Mouse (Mus musculus) intestine, postnatal 0 days (tissue): ENCODE data around the gene Dlg5. TPM values are rescaled to one million over a fixed set of nuclear protein-coding genes. Genes with fewer than 3 reads are reported as not detected.

Experiments
- ATAC-seq: fragments of 200-750 bp; cut with Nextera tagmentation; 2 replicates; pipeline ENCODE4 v1.8.0; 2017; ENCODE audit warnings: mild to moderate bottlenecking, moderate TSS enrichment, moderate library complexity
- H3K27ac ChIP-seq: fragments of 300-500 bp; sonication (generic); 2 replicates; pipeline ENCODE4 v1.5.1; 2014; ENCODE audit warnings: mild to moderate bottlenecking, low read depth, low read length, moderate library complexity
- H3K27me3 ChIP-seq: fragments of 300-500 bp; sonication (generic); replicated peaks from 2 replicates; pipeline ENCODE4 v1.6.1; 2014; ENCODE audit warnings: low read length, mixed read lengths; ENCODE audit not compliant: control insufficient read depth, insufficient read depth
- H3K36me3 ChIP-seq: fragments of 300-500 bp; sonication (generic); 2 replicates; pipeline ENCODE4 v1.6.1; 2014; ENCODE audit warnings: mild to moderate bottlenecking, moderate library complexity; ENCODE audit not compliant: control insufficient read depth, insufficient read depth
- H3K4me1 ChIP-seq: fragments of 300-500 bp; sonication (generic); replicated peaks from 2 replicates; pipeline ENCODE4 v1.6.1; 2014; ENCODE audit warnings: antibody characterized with exemption, low read length, mixed read lengths; ENCODE audit not compliant: control insufficient read depth, insufficient read depth
- H3K4me2 ChIP-seq: fragments of 300-500 bp; sonication (generic); replicated peaks from 2 replicates; pipeline ENCODE4 v1.6.1; 2014; ENCODE audit warnings: low read depth, mild to moderate bottlenecking, moderate library complexity
- H3K4me3 ChIP-seq: fragments of 300-500 bp; sonication (generic); 2 replicates; pipeline ENCODE4 v1.5.1; 2014; ENCODE audit warnings: low read depth, low read length
- H3K9ac ChIP-seq: fragments of 300-500 bp; sonication (generic); 2 replicates; pipeline ENCODE4 v1.6.1; 2014; ENCODE audit warnings: mild to moderate bottlenecking, low read depth, low read length
- H3K9me3 ChIP-seq: fragments of 300-500 bp; sonication (generic); 2 replicates; pipeline ENCODE4 v1.6.1; 2016; ENCODE audit warnings: mixed run types; ENCODE audit not compliant: control insufficient read depth
- CTCF ChIP-seq: sonication (generic); IDR thresholded peaks from 2 replicates; pipeline ENCODE4 v1.5.1; 2016; ENCODE audit warnings: low read depth, mild to moderate bottlenecking, control low read depth, antibody characterized with exemption, moderate library complexity
- WGBS: fragments of 180-500 bp; shearing (Covaris S2); extraction: QIAGEN DNeasy Blood & Tissue Kit; methylation state at CpG from one replicate; pipeline ENCODE4 v1.1.7; 2014; 5-methylcytosine and 5-hydroxymethylcytosine counted together
- polyA plus RNA-seq: library from polyadenylated mRNA; unstranded; fragments of >200 nt; fragmentation: Nextera tagmentation; extraction: Ambion mirVana; gene quantifications from 2 replicates; pipeline ENCODE4 v1.2.1, GENCODE M21; 2015

The Dlg5 gene
- polyA plus RNA-seq, 1 experiment from 2014 or later: 5.5 TPM

- H3K36me3 ChIP-seq: no peaks in the 10 kb centered on the region
- H3K4me3 ChIP-seq: no peak overlapping the region
- 0 out of 2 replicates have a peak, but pooled peaks cover 3% of the 10 kb centered on the region for H3K4me1 ChIP-seq
- no peak for ATAC-seq
- TF ChIP-seq CTCF: no peak
- 54% methylated on average over 4 of the region's 4 CpGs for WGBS
- no peaks in the 10 kb centered on the region for H3K27me3 ChIP-seq
- no peaks in the 10 kb centered on the region for H3K9me3 ChIP-seq
- H3K9ac ChIP-seq: no peak overlapping the region
- no peak overlapping the region for H3K4me2 ChIP-seq
- H3K27ac ChIP-seq: no peak overlapping the region
Measured at GRCm38 (mm10) chr14:24216064-24216463, 29.7 kb downstream of the Dlg5 start.

GRCm38 (mm10) chr14:24214436-24214835 lies 31.3 kb downstream of the Dlg5 start:
- no peak for TF ChIP-seq CTCF
- H3K4me3 ChIP-seq: no peak overlapping the region
- H3K9me3 ChIP-seq: no peaks in the 10 kb centered on the region
- H3K36me3 ChIP-seq: no peaks in the 10 kb centered on the region
- H3K4me1 ChIP-seq: 0 out of 2 replicates have a peak, but pooled peaks cover 3% of the 10 kb centered on the region
- H3K4me2 ChIP-seq: no peak overlapping the region
- no peak overlapping the region for H3K9ac ChIP-seq
- WGBS: 85% methylated on average over 9 of the region's 9 CpGs
- no peaks in the 10 kb centered on the region for H3K27me3 ChIP-seq
- no peak for ATAC-seq
- H3K27ac ChIP-seq: no peak overlapping the region

DNA sequence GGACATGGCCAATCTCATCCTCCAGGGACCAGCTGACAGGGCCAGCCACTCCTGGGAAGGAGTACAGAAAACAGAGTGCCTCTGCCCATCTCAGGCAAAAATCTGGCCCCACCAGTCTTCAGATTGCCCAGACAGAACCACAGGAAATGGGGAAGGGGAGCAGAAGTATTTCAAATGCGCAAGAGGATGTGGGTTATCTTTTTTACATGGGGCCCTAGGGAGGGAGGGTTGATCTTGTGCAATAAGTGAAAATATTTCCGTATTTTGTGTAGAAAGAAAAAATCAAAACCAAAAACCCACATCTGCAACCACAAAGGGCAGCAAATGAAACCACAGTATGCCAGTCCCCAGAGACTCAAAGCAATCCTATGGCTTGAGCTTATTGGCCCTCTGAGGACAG lies 32.4 kb downstream of the Dlg5 start:
- H3K36me3 ChIP-seq: no peaks in the 10 kb centered on the region
- H3K4me3 ChIP-seq: no peak overlapping the region
- H3K9ac ChIP-seq: no peak overlapping the region
- no peak overlapping the region for H3K4me2 ChIP-seq
- WGBS: 37% methylated on average over 2 of the region's 2 CpGs
- no peaks in the 10 kb centered on the region for H3K27me3 ChIP-seq
- no peak for ATAC-seq
- H3K27ac ChIP-seq: no peak overlapping the region
- 0 out of 2 replicates have a peak, but pooled peaks cover 3% of the 10 kb centered on the region for H3K4me1 ChIP-seq
- H3K9me3 ChIP-seq: no peaks in the 10 kb centered on the region
- no peak for TF ChIP-seq CTCF

DNA sequence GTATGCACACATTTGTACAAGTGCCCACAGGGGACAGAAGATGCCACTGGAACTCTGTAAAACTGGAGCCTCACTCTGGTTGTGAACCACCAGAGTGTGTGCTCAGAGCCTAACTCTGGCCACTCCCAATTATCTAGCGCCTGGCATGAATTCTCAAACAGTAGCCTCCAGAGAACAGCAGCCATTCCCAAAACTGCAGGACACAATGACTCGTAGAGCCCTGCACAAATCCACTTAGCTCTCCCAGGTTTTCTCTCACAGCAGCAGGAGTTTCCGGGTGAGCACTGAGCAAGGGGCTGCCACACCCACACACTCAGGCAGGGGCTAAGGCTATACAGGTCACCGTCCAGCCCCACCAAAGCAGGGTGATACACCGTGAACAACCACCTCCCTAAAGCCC lies 32.9 kb downstream of the Dlg5 start:
- ATAC-seq: no peak
- 27% methylated on average over 5 of the region's 5 CpGs for WGBS
- no peak overlapping the region for H3K9ac ChIP-seq
- 0 out of 2 replicates have a peak, but pooled peaks cover 3% of the 10 kb centered on the region for H3K4me1 ChIP-seq
- no peaks in the 10 kb centered on the region for H3K36me3 ChIP-seq
- no peaks in the 10 kb centered on the region for H3K27me3 ChIP-seq
- no peak overlapping the region for H3K4me3 ChIP-seq
- no peaks in the 10 kb centered on the region for H3K9me3 ChIP-seq
- no peak overlapping the region for H3K27ac ChIP-seq
- TF ChIP-seq CTCF: no peak
- H3K4me2 ChIP-seq: no peak overlapping the region

- Histone ChIP-seq H3K9ac (no peak overlapping the region; the same call in 1 of the 2 replicates), H3K36me3 (no peaks in the 10 kb centered on the region), H3K27me3 (no peaks in the 10 kb centered on the region), H3K4me3 (no peak overlapping the region), H3K4me1 (no peaks in the 10 kb centered on the region; the same call in 1 of the 2 replicates), H3K9me3 (no peaks in the 10 kb centered on the region), H3K4me2 (peak overlapping the region; percentile 48), H3K27ac (peak overlapping the region; percentile 64; the same call in 1 of the 2 replicates)
- no peak for TF ChIP-seq CTCF
- 22% methylated on average over 13 of the region's 13 CpGs for WGBS
- ATAC-seq: peak; percentile 77
Measured at GRCm38 (mm10) chr14:24207360-24207752, 38.4 kb downstream of the Dlg5 start.

GRCm38 (mm10) chr14:24206736-24207359 lies 38.9 kb downstream of the Dlg5 start:
- no peaks in the 10 kb centered on the region for H3K36me3 ChIP-seq
- H3K4me3 ChIP-seq: no peak overlapping the region
- no peaks in the 10 kb centered on the region for H3K27me3 ChIP-seq
- no peak for TF ChIP-seq CTCF
- H3K9ac ChIP-seq: no peak overlapping the region; the same call in 1 of the 2 replicates
- 30% methylated on average over 12 of the region's 12 CpGs for WGBS
- H3K4me1 ChIP-seq: no peaks in the 10 kb centered on the region; the same call in 1 of the 2 replicates
- H3K9me3 ChIP-seq: no peaks in the 10 kb centered on the region
- H3K27ac ChIP-seq: peak overlapping the region; percentile 64; the same call in 1 of the 2 replicates
- ATAC-seq: peak; percentile 74
- peak overlapping the region; percentile 48 for H3K4me2 ChIP-seq
